Mouse (Mus musculus) cortical plate, adult 2 months (tissue): ENCODE measurements around the gene Tgfbrap1. TPM values are rescaled to one million over a fixed set of nuclear protein-coding genes. Genes with fewer than 3 reads are reported as not detected.

Experiments
- H3K27ac ChIP-seq: fragments of 200-500 bp; 2 replicates; pipeline ENCODE4 v1.5.1; 2012; ENCODE audit warnings: low read length, control low read depth, inconsistent platforms; ENCODE audit not compliant: insufficient read depth
- H3K4me1 ChIP-seq: fragments of 200-500 bp; 2 replicates; pipeline ENCODE4 v1.6.1; 2011; ENCODE audit warnings: low read length; ENCODE audit not compliant: control insufficient read depth, insufficient read depth
- H3K4me3 ChIP-seq: fragments of 200-500 bp; 2 replicates; pipeline ENCODE4 v1.5.1; 2011; ENCODE audit warnings: mild to moderate bottlenecking, low read length, control low read depth; ENCODE audit not compliant: insufficient read depth
- CTCF ChIP-seq: fragments of 200-500 bp; IDR thresholded peaks from 2 replicates; pipeline ENCODE4 v1.5.1; 2011; ENCODE audit warnings: mild to moderate bottlenecking, control low read depth, low read length; ENCODE audit not compliant: insufficient read depth; ENCODE audit errors: extremely low read depth
- POLR2A ChIP-seq: fragments of 200-500 bp; IDR thresholded peaks from 2 replicates; pipeline ENCODE4 v1.6.1; 2011; ENCODE audit warnings: mild to moderate bottlenecking, low read length, control low read depth; ENCODE audit not compliant: insufficient read depth; ENCODE audit errors: extremely low read depth
- polyA plus RNA-seq: library from polyadenylated mRNA; depleted of rRNA; stranded (reverse); fragments of >200 nt; gene quantifications from 2 replicates; pipeline ENCODE4 v1.2.3, GENCODE M21; 2012

The Tgfbrap1 gene
- polyA plus RNA-seq, 1 experiment: 37.2 TPM

DNA sequence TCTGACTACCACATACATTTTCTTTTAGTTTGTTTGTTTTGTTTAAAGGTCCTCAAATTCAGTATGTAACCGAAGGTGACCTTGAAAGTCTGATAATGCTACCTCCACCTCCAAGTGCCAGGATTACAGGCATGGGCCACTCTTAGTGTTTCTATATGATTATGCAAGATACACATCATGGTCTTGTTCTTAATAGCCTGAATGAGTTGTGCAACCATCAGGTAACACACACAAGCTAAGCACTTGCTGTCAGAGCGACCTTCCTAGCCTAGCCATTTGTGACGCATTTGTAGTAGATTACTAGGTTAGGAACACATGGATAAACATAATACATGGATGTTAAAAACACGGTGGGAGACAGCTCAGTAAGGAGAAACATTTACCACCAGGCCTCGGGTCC, 15.5 kb downstream of the Tgfbrap1 start:
- TF ChIP-seq POLR2A (no peak), CTCF (no peak)
- H3K4me1 ChIP-seq: no peaks in the 10 kb centered on the region
- H3K27ac ChIP-seq: no peak overlapping the region
- H3K4me3 ChIP-seq: no peak overlapping the region

DNA sequence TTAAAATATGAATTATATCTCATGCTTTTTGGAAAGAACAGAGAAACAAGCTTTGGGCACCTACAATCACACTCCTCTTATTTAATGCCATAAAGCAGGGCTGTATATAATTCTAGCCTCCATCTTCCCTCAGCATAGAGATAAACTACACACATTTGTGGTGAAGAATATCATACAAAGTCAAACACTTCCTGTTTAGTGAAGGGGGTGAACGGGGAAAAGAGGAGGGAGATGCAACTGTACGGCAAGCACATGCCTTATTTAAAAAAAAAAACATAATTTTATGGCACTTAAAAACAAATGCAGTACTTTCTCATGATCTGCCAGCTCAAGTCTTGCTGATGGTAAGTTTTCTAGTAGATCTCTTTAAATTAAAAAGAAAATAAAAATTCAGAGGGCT, 20.3 kb downstream of the Tgfbrap1 start:
- H3K4me1 ChIP-seq: no peaks in the 10 kb centered on the region
- TF ChIP-seq POLR2A: no peak
- no peak for TF ChIP-seq CTCF
- no peak overlapping the region for H3K4me3 ChIP-seq
- no peak overlapping the region for H3K27ac ChIP-seq

DNA sequence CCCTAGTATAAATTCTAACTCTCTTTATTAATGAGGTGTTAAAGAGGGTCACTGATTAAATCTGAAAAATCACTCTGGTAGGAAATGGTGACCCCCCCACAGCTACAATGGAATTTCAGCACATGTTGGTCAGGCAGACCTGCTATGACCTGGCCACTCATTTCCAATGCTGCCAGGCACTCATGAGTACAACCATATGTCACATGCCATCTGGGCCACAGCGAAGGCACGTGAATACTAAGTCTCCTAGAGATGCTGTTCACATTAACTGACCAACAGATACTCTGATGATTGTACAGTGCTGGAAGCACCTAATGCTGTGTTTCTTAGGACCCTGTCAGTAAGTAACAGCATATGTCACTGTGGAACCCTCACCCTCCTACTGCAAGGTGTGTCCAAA, 23.6 kb downstream of the Tgfbrap1 start:
- no peaks in the 10 kb centered on the region for H3K4me1 ChIP-seq
- TF ChIP-seq CTCF: no peak
- no peak for TF ChIP-seq POLR2A
- H3K27ac ChIP-seq: no peak overlapping the region
- no peak overlapping the region for H3K4me3 ChIP-seq

DNA sequence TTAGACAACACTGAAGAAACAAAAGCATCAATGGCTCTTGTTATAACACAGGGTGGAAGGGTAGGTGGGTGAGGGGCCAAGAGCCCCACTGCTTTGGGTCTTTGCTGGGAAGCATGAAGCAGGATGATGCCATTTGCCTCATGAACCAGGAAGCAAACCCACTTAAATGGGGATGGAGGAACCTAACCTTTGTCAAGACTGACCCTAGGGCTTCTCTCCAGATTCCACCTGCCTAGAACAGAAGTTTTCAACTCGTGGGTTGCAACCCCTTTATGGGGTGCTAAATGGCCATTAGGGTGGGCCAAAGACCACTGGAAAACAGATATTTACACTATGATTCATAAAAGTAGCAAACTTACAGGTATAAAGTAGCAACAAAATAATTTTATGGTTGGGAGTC, 25.9 kb downstream of the Tgfbrap1 start:
- TF ChIP-seq CTCF (no peak), POLR2A (no peak)
- H3K4me3 ChIP-seq: no peak overlapping the region
- H3K4me1 ChIP-seq: no peaks in the 10 kb centered on the region
- H3K27ac ChIP-seq: no peak overlapping the region

DNA sequence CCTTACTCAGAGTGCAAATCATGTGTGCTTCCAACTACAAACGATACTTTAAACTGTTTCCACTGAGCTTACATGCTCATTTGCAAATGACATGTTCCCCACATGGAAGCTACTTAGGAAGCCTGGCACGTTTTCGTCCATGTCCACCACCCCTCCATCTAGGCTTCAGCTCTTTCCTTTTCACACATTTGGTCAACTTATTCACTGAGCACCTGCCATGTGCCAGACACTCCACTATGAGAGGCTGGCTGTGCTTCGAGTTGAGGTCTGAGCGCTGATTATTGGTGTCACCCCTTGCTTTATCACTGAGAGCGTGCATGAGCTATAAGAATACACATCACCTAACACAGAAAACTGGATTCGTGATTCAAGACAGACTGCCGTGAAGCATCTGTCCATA, 26.4 kb downstream of the Tgfbrap1 start:
- TF ChIP-seq POLR2A (no peak), CTCF (no peak)
- H3K4me1 ChIP-seq: no peaks in the 10 kb centered on the region

DNA sequence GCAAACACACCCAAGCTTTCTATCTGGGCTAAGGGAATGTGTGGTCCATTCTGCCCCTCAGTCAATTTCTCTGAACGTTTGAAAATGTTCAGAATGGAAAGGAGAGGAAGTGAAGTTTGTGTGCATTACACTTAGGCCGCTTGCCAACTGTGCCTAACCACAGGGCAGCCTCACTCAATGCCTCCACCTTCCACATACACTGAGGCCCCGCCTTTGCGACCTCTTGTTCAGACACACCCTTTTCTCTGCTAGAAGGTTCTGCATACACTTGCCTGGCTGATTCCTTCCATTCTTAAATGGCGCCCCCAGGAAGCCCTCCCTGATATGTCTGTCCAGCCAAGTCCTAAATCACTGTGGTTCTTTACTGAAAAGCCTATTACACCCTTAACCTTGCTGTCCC, 27.7 kb downstream of the Tgfbrap1 start:
- Histone ChIP-seq H3K27ac (no peak overlapping the region), H3K4me3 (no peak overlapping the region), H3K4me1 (no peaks in the 10 kb centered on the region)
- TF ChIP-seq POLR2A (no peak), CTCF (no peak)

More for the DNA sequence above, 26.4 kb downstream of the Tgfbrap1 start:
- H3K27ac ChIP-seq: no peak overlapping the region
- no peak overlapping the region for H3K4me3 ChIP-seq

DNA sequence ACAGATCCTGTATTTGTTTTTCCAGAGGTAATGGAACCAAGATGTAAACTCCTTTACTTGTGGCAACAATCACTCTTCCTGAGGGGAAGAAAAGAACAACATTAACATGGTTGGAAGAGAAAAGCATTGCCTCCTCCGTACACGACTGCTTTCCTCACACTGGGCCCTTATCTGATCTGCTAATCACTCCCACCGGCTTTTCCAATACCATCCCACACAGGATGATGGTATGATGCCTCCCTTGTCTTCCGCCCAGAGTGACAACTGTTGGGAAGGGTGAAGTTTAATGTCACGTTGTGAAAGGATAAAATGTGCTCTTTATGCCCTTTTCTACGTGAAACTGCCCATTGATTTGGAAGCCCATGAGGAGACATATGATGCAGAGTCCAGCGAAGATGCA, 30.9 kb downstream of the Tgfbrap1 start:
- Histone ChIP-seq H3K27ac (no peak overlapping the region), H3K4me1 (no peaks in the 10 kb centered on the region), H3K4me3 (no peak overlapping the region)
- TF ChIP-seq CTCF (no peak), POLR2A (no peak)

DNA sequence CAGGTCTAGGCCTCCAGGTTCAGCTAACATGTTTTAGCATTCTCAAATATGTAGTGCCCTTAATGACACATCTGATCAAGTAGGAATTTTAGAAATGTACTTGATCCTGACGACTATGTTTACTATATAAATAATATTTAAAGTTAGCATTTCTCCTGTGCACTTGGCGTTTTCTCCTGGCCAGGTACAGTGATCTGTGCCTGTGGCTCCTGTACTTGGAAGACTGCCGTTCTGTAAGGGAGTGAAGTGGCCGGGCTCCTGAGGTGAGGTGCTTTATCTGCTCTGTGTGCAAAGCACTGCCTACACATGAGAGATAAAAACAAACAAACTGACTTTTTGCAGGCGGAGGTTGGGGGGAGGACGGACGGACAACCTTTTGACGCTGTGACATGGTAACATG, 31.9 kb downstream of the Tgfbrap1 start:
- H3K27ac ChIP-seq: no peak overlapping the region
- H3K4me1 ChIP-seq: no peaks in the 10 kb centered on the region
- H3K4me3 ChIP-seq: no peak overlapping the region
- TF ChIP-seq POLR2A (no peak), CTCF (no peak)

DNA sequence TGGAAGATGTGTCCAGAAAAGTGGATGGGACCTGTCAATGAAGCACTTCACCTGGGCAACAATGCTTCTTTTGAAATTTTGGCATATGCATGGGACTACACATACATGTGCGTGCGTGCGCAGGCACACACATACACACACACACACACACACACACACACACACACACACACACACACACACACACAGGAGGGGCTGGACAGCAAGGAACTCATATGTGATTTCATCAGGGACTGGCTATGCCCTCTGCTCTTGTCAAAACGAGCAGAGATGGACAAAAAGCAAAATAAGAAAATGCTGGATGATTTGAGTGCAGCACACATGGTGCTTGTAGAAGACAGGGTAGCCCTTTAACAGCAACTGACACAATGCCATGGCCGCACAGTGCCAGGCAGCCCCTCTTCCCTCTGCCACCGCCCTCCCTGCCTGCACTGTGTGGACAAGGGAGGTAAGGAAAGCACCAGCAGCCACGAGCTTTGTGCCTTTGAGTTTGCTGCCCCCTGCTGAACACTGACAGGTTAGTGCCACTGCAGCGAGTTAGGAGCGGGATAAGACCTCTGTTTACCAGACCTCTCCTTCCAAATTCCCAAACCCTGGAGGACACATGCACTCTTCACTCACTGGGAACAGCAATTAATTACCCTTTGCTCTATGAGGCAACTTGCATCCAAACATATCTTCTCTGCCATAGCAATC, 32.7 kb downstream of the Tgfbrap1 start:
- TF ChIP-seq POLR2A (no peak), CTCF (peak; percentile 95)
- Histone ChIP-seq H3K4me3 (no peak overlapping the region), H3K4me1 (no peaks in the 10 kb centered on the region), H3K27ac (no peak overlapping the region)

DNA sequence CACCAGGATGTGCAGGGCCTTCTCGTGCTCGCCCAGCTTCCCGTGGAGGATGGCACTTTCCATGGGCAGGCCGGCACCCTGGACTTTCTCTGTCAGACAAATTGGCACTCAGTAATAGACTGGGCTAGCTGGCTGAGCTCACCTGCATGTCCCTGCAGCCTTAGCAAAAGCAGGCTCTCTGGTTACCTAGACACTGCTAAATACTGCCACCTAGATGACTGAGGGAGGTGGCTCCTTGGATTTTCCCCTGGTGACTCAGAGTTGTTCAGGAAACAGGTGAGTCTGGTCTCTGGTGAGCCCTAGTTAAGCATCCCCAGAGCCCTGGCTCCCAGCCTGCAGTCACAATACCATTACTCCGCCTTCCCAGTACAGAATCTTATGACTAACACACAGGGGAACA, 46.5 kb downstream of the Tgfbrap1 start:
- no peak overlapping the region for H3K4me3 ChIP-seq
- TF ChIP-seq POLR2A (no peak), CTCF (peak; percentile 35; the same call in 1 of the 2 replicates)

More for the DNA sequence above, 46.5 kb downstream of the Tgfbrap1 start:
- no peak overlapping the region for H3K27ac ChIP-seq
- no peaks in the 10 kb centered on the region; the same call in 1 of the 2 replicates for H3K4me1 ChIP-seq
